Mouse (Mus musculus) cerebellum, postnatal 36 days (tissue): Measurements from ENCODE around the gene Mtmr14.

Experiments
- DNase-seq, 2 experiments: peaks; one replicate each; pipeline ENCODE4 v3.0.0; 2021 to 2022; ENCODE audit warnings: mixed read lengths in 2 of 2

Gene Mtmr14

GRCm38 (mm10) chr6:113281676-113282075, 44.0 kb downstream of the Mtmr14 start:
- peak in 1 of 2 experiments; percentile 10 for DNase-seq

GRCm38 (mm10) chr6:113282101-113282802, 44.6 kb downstream of the Mtmr14 start, which contains the start of gene Cpne9:
TSS of gene Cpne9 (plus strand) at chr6:113282307.
- DNase-seq: peak; percentile 49 to 63

- DNase-seq: peak; percentile 34 to 41
Measured at GRCm38 (mm10) chr6:113282969-113283368, 45.3 kb downstream of the Mtmr14 start.

GRCm38 (mm10) chr6:113283500-113283899, 45.9 kb downstream of the Mtmr14 start:
- DNase-seq: peak; percentile 31 to 38

- DNase-seq: no peak
Measured at GRCm38 (mm10) chr6:113284931-113285330, 47.3 kb downstream of the Mtmr14 start.

- DNase-seq: no peak
Measured at GRCm38 (mm10) chr6:113286316-113286715, 48.7 kb downstream of the Mtmr14 start.

- no peak for DNase-seq
Measured at GRCm38 (mm10) chr6:113287236-113287635, 49.6 kb downstream of the Mtmr14 start.

- no peak for DNase-seq
Measured at GRCm38 (mm10) chr6:113289346-113289745, 51.7 kb downstream of the Mtmr14 start.

GRCm38 (mm10) chr6:113290346-113290745, 52.7 kb downstream of the Mtmr14 start:
- no peak for DNase-seq

- DNase-seq: no peak
Measured at GRCm38 (mm10) chr6:113292938-113293337, 55.3 kb downstream of the Mtmr14 start.

GRCm38 (mm10) chr6:113296046-113296445, 58.4 kb downstream of the Mtmr14 start:
- DNase-seq: no peak

- no peak for DNase-seq
Measured at GRCm38 (mm10) chr6:113296639-113297038, 59.0 kb downstream of the Mtmr14 start.

- no peak for DNase-seq
Measured at GRCm38 (mm10) chr6:113301350-113301749, 63.7 kb downstream of the Mtmr14 start.

GRCm38 (mm10) chr6:113302258-113302657, 64.6 kb downstream of the Mtmr14 start:
- no peak for DNase-seq

GRCm38 (mm10) chr6:113306322-113306985, 68.8 kb downstream of the Mtmr14 start:
- peak; percentile 96 to 99 for DNase-seq

- no peak for DNase-seq
Measured at GRCm38 (mm10) chr6:113306986-113307349, 69.3 kb downstream of the Mtmr14 start, which contains the start of gene Brpf1. TSS of gene Brpf1 (plus strand) at chr6:113307137.

GRCm38 (mm10) chr6:113307481-113308121, 70.0 kb downstream of the Mtmr14 start:
- peak; percentile 40 to 45 for DNase-seq

- peak; percentile 82 to 85 for DNase-seq
Measured at GRCm38 (mm10) chr6:113308141-113308540, 70.5 kb downstream of the Mtmr14 start.

- no peak for DNase-seq
Measured at GRCm38 (mm10) chr6:113315972-113316371, 78.3 kb downstream of the Mtmr14 start.

- peak; percentile 96 to 97 for DNase-seq
Measured at GRCm38 (mm10) chr6:113326533-113327315, 89.1 kb downstream of the Mtmr14 start, which contains the start of gene Ogg1. TSS of gene Ogg1 (plus strand) at chr6:113326972.

GRCm38 (mm10) chr6:113329396-113329795, 91.8 kb downstream of the Mtmr14 start:
- DNase-seq: no peak

- DNase-seq: no peak
Measured at GRCm38 (mm10) chr6:113330547-113330946, 92.9 kb downstream of the Mtmr14 start.
